Mouse (Mus musculus) kidney, adult 2 months (tissue): ENCODE results near the gene Slc16a8.

ENCODE experiments used
- CTCF ChIP-seq: fragments of 200-500 bp; conservative IDR thresholded peaks from 2 replicates; pipeline ENCODE4 v1.5.1; 2011; ENCODE audit warnings: low read depth, mild to moderate bottlenecking, control low read depth, low read length, moderate library complexity, mixed read lengths; ENCODE audit not compliant: insufficient read depth, insufficient read length
- POLR2A ChIP-seq: fragments of 200-500 bp; IDR thresholded peaks from one replicate; pipeline ENCODE4 v1.6.1; 2011; ENCODE audit warnings: low read depth, low read length, control low read depth

DNA sequence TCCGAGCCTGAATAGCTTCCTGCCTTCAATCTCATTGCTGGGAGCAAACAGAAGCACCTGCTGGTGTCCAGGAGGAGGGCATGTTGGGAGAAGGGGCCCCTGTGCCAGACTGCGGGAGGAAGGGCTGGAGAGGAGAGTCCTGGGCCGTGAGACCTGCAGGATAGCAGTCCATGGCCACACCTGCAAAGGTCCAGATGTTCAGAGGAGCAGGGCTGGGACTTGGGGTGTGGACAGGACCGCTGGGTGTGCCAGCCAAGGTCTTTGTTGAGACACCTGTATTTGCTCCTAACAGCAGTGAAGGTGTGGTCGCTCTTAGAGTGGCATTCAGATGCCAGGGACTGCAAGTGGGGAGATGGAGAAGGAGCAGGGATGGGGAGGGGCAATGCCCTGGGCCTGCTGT lies 27.9 kb upstream of the Slc16a8 start:
- no peak for TF ChIP-seq CTCF
- no peak for TF ChIP-seq POLR2A
